Mouse (Mus musculus) ovary, postnatal 14 days (tissue): ENCODE measurements around the gene Cog1.

Experiments used
- DNase-seq: peaks from one replicate; pipeline ENCODE4 v3.0.0; 2022; ENCODE audit warnings: low spot score

Cog1 gene

GRCm38 (mm10) chr11:113648690-113649352 is at the start of gene Cog1:
Gene Cog1, plus strand, starts transcription at chr11:113649169.
- DNase-seq = no peak

GRCm38 (mm10) chr11:113600526-113601245 is 48.3 kb upstream of the Cog1 start:
- DNase-seq = no peak

GRCm38 (mm10) chr11:113601616-113602343 is 47.2 kb upstream of the Cog1 start:
- DNase-seq = no peak

GRCm38 (mm10) chr11:113607556-113607955 is 41.4 kb upstream of the Cog1 start:
- DNase-seq = no peak

- no peak for DNase-seq
Measured at GRCm38 (mm10) chr11:113609581-113609980, 39.4 kb upstream of the Cog1 start.

- DNase-seq = no peak
Measured at GRCm38 (mm10) chr11:113610266-113610665, 38.7 kb upstream of the Cog1 start.

GRCm38 (mm10) chr11:113611112-113611646 is 37.8 kb upstream of the Cog1 start:
- no peak for DNase-seq

GRCm38 (mm10) chr11:113611664-113612611 is 37.0 kb upstream of the Cog1 start:
- peak; percentile 55 for DNase-seq

- no peak for DNase-seq
Measured at GRCm38 (mm10) chr11:113614476-113614875, 34.5 kb upstream of the Cog1 start.

GRCm38 (mm10) chr11:113617132-113617911 is 31.6 kb upstream of the Cog1 start:
- peak; percentile 52 for DNase-seq

GRCm38 (mm10) chr11:113618303-113618671 is 30.7 kb upstream of the Cog1 start:
- no peak for DNase-seq

- DNase-seq = peak; percentile 50
Measured at GRCm38 (mm10) chr11:113618672-113619419, 30.1 kb upstream of the Cog1 start, which contains the start of gene Sstr2. Gene Sstr2, plus strand, starts transcription at chr11:113619342.

- DNase-seq = no peak
Measured at GRCm38 (mm10) chr11:113619420-113620080, 29.4 kb upstream of the Cog1 start.

- DNase-seq = no peak
Measured at GRCm38 (mm10) chr11:113621001-113621400, 28.0 kb upstream of the Cog1 start.

GRCm38 (mm10) chr11:113622028-113622427 is 26.9 kb upstream of the Cog1 start:
- DNase-seq = no peak

GRCm38 (mm10) chr11:113625437-113625836 is 23.5 kb upstream of the Cog1 start:
- DNase-seq = no peak

GRCm38 (mm10) chr11:113627785-113628184 is 21.2 kb upstream of the Cog1 start:
- no peak for DNase-seq

- DNase-seq = no peak
Measured at GRCm38 (mm10) chr11:113630642-113631041, 18.3 kb upstream of the Cog1 start.

- no peak for DNase-seq
Measured at GRCm38 (mm10) chr11:113631302-113631701, 17.7 kb upstream of the Cog1 start.
